Mouse (Mus musculus) limb, embryonic 12.5 days (tissue): ENCODE measurements at regions not wholly inside any gene's neighbourhood (a gene's known extent, or its start where the extent isn't known, plus 50 kb on each side); places are given as distances from the start of the nearest gene placed in this dataset.

Experiments used
- ATAC-seq: fragments of 200-750 bp; cut with Nextera tagmentation; 2 replicates; pipeline ENCODE4 v1.8.0; 2017; ENCODE audit warnings: low read depth, moderate TSS enrichment; ENCODE audit not compliant: insufficient number of reproducible peaks, insufficient read depth, low FRiP score, low TSS enrichment
- H3K27ac ChIP-seq: fragments of 300-500 bp; sonication (generic); 2 replicates; pipeline ENCODE4 v1.5.1; 2016; ENCODE audit warnings: mild to moderate bottlenecking, moderate library complexity
- H3K27me3 ChIP-seq: fragments of 300-500 bp; sonication (generic); 2 replicates; pipeline ENCODE4 v1.6.1; 2016; ENCODE audit warnings: mild to moderate bottlenecking, moderate library complexity
- H3K36me3 ChIP-seq: fragments of 300-500 bp; sonication (generic); 2 replicates; pipeline ENCODE4 v1.6.1; 2016; ENCODE audit warnings: mild to moderate bottlenecking, moderate library complexity
- H3K4me1 ChIP-seq: fragments of 300-500 bp; sonication (generic); replicated peaks from 2 replicates; pipeline ENCODE4 v1.6.1; 2016
- H3K4me2 ChIP-seq: fragments of 300-500 bp; sonication (generic); 2 replicates; pipeline ENCODE4 v1.6.1; 2016; ENCODE audit warnings: mild to moderate bottlenecking, moderate library complexity
- H3K4me3 ChIP-seq: fragments of 300-500 bp; sonication (generic); replicated peaks from 2 replicates; pipeline ENCODE4 v1.5.1; 2016; ENCODE audit warnings: mild to moderate bottlenecking
- H3K9ac ChIP-seq: fragments of 300-500 bp; sonication (generic); replicated peaks from 2 replicates; pipeline ENCODE4 v1.6.1; 2016; ENCODE audit warnings: mild to moderate bottlenecking, moderate library complexity
- H3K9me3 ChIP-seq: fragments of 300-500 bp; sonication (generic); 2 replicates; pipeline ENCODE4 v1.6.1; 2016; ENCODE audit warnings: mild to moderate bottlenecking, moderate library complexity
- WGBS: fragments of 180-500 bp; shearing (Covaris S2); methylation state at CpG from one replicate; pipeline ENCODE4 v1.1.7; 2016; 5-methylcytosine and 5-hydroxymethylcytosine counted together

DNA sequence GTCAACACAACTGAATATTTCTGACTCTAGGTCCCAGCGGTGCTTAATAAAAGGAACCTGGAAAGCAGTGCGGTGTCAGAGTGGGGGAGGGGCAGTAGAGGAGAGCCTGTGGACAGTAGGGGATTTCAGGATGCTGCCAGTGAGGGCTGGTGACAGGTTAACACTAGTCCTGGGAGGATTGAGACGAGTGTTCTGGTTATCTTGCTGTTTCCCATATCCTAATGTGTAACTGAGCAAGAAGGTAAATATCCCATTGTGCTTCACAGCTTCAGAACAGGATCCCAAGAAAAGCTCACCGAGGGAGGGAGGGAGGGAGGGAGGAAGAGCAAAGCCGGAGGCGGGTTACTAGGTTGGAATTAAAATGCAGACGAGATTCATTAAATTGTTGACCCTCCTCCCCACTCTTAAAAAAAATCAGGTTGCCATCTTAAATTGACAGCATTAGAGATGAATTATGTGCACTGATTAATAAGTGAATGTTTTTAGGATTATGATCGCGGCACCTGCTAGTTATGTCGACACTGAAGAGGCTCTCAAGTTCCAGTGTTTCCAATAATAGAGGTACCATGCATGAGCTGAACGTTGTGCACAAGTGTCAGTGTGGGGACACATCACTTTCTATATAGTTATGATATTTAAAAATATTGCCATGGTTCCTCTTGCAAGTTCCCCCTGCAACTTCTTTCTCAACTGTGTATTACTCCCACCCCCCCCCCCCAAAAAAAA, 1053.3 kb downstream of the 5730522E02Rik start:
- Histone ChIP-seq H3K4me3 (no peak overlapping the region), H3K9ac (no peak overlapping the region), H3K4me1 (peaks cover 6% of the 10 kb centered on the region), H3K4me2 (no peak overlapping the region), H3K36me3 (no peaks in the 10 kb centered on the region), H3K27ac (no peak overlapping the region), H3K27me3 (no peaks in the 10 kb centered on the region), H3K9me3 (no peaks in the 10 kb centered on the region)
- 34% methylated on average over 11 of the region's 11 CpGs for WGBS
- no peak for ATAC-seq

- Histone ChIP-seq H3K36me3 (no peaks in the 10 kb centered on the region), H3K9ac (no peak overlapping the region), H3K4me2 (no peak overlapping the region), H3K4me1 (peaks cover 6% of the 10 kb centered on the region), H3K4me3 (no peak overlapping the region), H3K27ac (no peak overlapping the region), H3K27me3 (no peaks in the 10 kb centered on the region), H3K9me3 (no peaks in the 10 kb centered on the region)
- 53% methylated on average over 3 of the region's 3 CpGs for WGBS
- ATAC-seq = no peak
Observed at GRCm38 (mm10) chr11:25157861-25158245, 1052.7 kb downstream of the 5730522E02Rik start.

- no peak for ATAC-seq
- Histone ChIP-seq H3K4me1 (peaks cover 6% of the 10 kb centered on the region), H3K36me3 (no peaks in the 10 kb centered on the region), H3K27me3 (no peaks in the 10 kb centered on the region), H3K9me3 (no peaks in the 10 kb centered on the region), H3K4me2 (no peak overlapping the region), H3K27ac (no peak overlapping the region), H3K4me3 (no peak overlapping the region), H3K9ac (no peak overlapping the region)
- WGBS = 94% methylated on average over 1 of the region's 1 CpGs
Observed at GRCm38 (mm10) chr11:25158884-25159283, 1051.7 kb downstream of the 5730522E02Rik start.

- no peaks in the 10 kb centered on the region for H3K27me3 ChIP-seq
- H3K27ac ChIP-seq = no peak overlapping the region
- H3K36me3 ChIP-seq = no peaks in the 10 kb centered on the region
- 92% methylated on average over 1 of the region's 1 CpGs for WGBS
- no peak overlapping the region for H3K4me2 ChIP-seq
- H3K4me1 ChIP-seq = no peaks in the 10 kb centered on the region
- no peak for ATAC-seq
- H3K9me3 ChIP-seq = no peaks in the 10 kb centered on the region
- H3K4me3 ChIP-seq = no peak overlapping the region
- H3K9ac ChIP-seq = no peak overlapping the region
Observed at GRCm38 (mm10) chr11:25167939-25168338, 1042.6 kb downstream of the 5730522E02Rik start.

GRCm38 (mm10) chr11:25171048-25171447, 1039.5 kb downstream of the 5730522E02Rik start:
- H3K4me3 ChIP-seq = no peak overlapping the region
- no peaks in the 10 kb centered on the region for H3K9me3 ChIP-seq
- no peak overlapping the region for H3K27ac ChIP-seq
- H3K36me3 ChIP-seq = no peaks in the 10 kb centered on the region
- no peak overlapping the region for H3K4me2 ChIP-seq
- ATAC-seq = no peak
- 92% methylated on average over 1 of the region's 1 CpGs for WGBS
- no peak overlapping the region for H3K9ac ChIP-seq
- H3K27me3 ChIP-seq = no peaks in the 10 kb centered on the region
- no peaks in the 10 kb centered on the region for H3K4me1 ChIP-seq
